Mouse (Mus musculus) liver, embryonic 13.5 days (tissue): ENCODE measurements around the gene Srebf1. TPM values are rescaled to one million over a fixed set of nuclear protein-coding genes. Genes with fewer than 3 reads are reported as not detected.
A peak's percentile ranks its signal among the peaks of the same experiment; 100 is the strongest.

ENCODE experiments used
- ATAC-seq: fragments of 200-750 bp; cut with Nextera tagmentation; 2 replicates; pipeline ENCODE4 v1.8.0; 2017; ENCODE audit warnings: low read depth, mild to moderate bottlenecking, moderate number of reproducible peaks, moderate library complexity
- DNase-seq: peaks from one replicate; pipeline ENCODE4 v3.0.0; 2022
- H3K27ac ChIP-seq: fragments of 300-500 bp; sonication (generic); 2 replicates; pipeline ENCODE4 v1.5.1; 2015; ENCODE audit warnings: moderate library complexity, mild to moderate bottlenecking, inconsistent platforms
- H3K27me3 ChIP-seq: fragments of 300-500 bp; sonication (generic); 2 replicates; pipeline ENCODE4 v1.6.1; 2015; ENCODE audit warnings: mild to moderate bottlenecking, inconsistent platforms
- H3K36me3 ChIP-seq: fragments of 300-500 bp; sonication (generic); 2 replicates; pipeline ENCODE4 v1.6.1; 2015; ENCODE audit warnings: mild to moderate bottlenecking, inconsistent platforms
- H3K4me1 ChIP-seq: fragments of 300-500 bp; sonication (generic); replicated peaks from 2 replicates; pipeline ENCODE4 v1.6.1; 2015; ENCODE audit warnings: inconsistent platforms
- H3K4me2 ChIP-seq: fragments of 300-500 bp; sonication (generic); 2 replicates; pipeline ENCODE4 v1.6.1; 2015; ENCODE audit warnings: inconsistent platforms, mild to moderate bottlenecking, moderate library complexity
- H3K4me3 ChIP-seq: fragments of 300-500 bp; sonication (generic); replicated peaks from 2 replicates; pipeline ENCODE4 v1.5.1; 2015; ENCODE audit warnings: mild to moderate bottlenecking, inconsistent platforms
- H3K9ac ChIP-seq: fragments of 300-500 bp; sonication (generic); 2 replicates; pipeline ENCODE4 v1.6.1; 2015; ENCODE audit warnings: mild to moderate bottlenecking, inconsistent platforms
- H3K9me3 ChIP-seq: fragments of 300-500 bp; sonication (generic); replicated peaks from 2 replicates; pipeline ENCODE4 v1.6.1; 2016; ENCODE audit warnings: inconsistent platforms
- WGBS: fragments of 180-500 bp; shearing (Covaris S2); methylation state at CpG from one replicate; pipeline ENCODE4 v1.1.7; 2015; ENCODE audit not compliant: insufficient replicate concordance; 5-methylcytosine and 5-hydroxymethylcytosine counted together
- polyA plus RNA-seq: library from polyadenylated mRNA; unstranded; fragments of >200 nt; fragmentation: Nextera tagmentation; extraction: Ambion mirVana; gene quantifications from 2 replicates; pipeline ENCODE4 v1.2.1, GENCODE M21; 2015

Gene Srebf1
- polyA plus RNA-seq, 1 experiment from 2014 or later, result 42.2 TPM

DNA sequence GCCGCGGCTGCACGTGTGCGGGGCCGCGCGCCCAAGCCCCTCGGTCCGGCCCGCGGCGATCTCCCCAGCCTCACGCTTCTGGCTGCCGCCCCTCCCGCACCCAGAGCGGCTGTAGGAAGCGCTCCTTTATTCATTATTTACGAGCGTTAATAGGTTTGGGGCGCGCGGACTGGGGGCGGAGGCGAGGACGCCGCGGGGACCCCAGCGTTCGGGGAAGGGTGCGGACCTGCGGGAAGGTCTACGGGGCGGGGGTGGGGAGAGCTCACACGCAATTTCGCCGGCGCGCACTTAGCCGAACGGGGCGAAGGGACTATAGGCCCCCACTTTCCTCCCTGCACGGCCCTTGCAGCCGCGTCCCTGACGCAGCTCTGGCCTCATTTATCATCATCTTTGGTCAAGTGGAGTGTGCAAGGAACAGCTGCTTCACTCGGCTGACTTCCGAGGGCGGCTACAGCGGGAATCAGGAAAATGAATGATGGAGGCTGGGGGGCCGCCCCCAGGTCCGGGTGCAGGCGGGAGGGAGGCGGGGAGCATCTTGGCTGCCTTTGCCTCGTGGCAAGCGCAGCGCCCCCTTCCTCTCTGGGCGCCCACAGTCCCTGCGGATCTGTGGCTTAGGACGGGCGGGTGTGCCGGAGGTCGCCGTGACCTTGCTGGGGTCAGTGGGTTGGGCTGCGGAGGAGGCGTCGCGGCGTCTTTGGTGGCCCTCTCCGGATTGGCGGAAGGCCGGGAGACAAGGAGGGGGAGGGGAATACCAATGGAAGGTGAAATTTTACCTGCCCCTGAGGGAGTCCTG lies 46.0 kb downstream of the Srebf1 start:
- Histone ChIP-seq H3K27ac (peak overlapping the region; percentile 75), H3K36me3 (peaks cover 6% of the 10 kb centered on the region; the same call in 1 of the 2 replicates)
- ATAC-seq, result peak; percentile 58

DNA sequence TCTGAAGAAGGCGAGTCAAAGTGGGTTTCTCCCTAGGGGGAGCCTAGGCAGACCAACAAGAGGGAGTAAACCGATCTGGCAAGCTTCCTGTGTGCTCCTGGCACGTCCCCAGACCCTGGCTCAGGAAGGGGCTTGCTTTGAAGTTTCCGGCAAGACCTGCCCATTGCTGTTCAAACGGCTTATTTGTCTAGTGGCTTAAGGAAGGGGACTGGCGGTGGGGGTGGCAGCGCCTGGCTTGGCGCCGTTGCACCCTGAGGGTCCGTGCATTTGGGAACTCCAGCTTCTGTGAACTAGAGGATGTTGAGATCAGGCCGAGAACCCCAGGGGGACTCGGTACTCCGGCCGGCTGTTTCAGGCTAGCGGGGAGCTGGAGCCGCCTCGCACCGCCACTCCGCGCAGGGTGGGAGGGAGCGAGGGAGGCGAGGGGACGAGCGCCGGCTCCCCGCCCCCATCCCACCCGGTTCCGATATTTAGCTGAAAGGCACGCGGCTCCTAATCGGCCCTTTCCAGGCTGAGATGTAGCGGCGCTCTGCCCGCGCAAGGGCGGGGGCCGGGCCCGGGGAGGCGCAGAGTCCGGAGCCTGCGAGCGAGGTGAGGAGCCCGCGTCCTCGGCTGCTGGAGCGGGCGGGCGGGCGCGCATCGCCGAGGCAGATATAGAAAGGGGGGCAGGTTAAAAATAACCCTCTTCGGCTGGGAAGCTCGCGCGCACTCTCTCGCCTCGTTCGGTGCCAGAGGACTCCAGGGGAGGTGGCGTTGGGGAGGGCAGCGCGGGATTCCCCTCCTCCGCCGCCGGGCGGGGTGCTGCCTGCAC lies 46.8 kb downstream of the Srebf1 start:
- WGBS, result 0% methylated on average over 65 of the region's 66 CpGs
- Histone ChIP-seq H3K36me3 (peaks cover 6% of the 10 kb centered on the region; the same call in 1 of the 2 replicates), H3K4me1 (peaks cover 88% of the 10 kb centered on the region), H3K4me2 (peak overlapping the region; percentile 100), H3K9ac (peak overlapping the region; percentile 83), H3K27me3 (0 out of 2 replicates have a peak, but pooled peaks cover 4% of the 10 kb centered on the region), H3K4me3 (peak overlapping the region; percentile 74), H3K27ac (peak overlapping the region; percentile 75), H3K9me3 (no peaks in the 10 kb centered on the region)
- ATAC-seq, result peak; percentile 87
- DNase-seq, result peak; percentile 68

More for the DNA sequence above, 46.0 kb downstream of the Srebf1 start:
- WGBS, result under 1% methylated on average over 71 of the region's 71 CpGs
- Histone ChIP-seq H3K4me3 (peak overlapping the region; percentile 74), H3K4me2 (peak overlapping the region; percentile 100), H3K27me3 (0 out of 2 replicates have a peak, but pooled peaks cover 4% of the 10 kb centered on the region), H3K9ac (peak overlapping the region; percentile 83), H3K4me1 (peaks cover 94% of the 10 kb centered on the region), H3K9me3 (no peaks in the 10 kb centered on the region)
- peak; percentile 58 for DNase-seq

DNA sequence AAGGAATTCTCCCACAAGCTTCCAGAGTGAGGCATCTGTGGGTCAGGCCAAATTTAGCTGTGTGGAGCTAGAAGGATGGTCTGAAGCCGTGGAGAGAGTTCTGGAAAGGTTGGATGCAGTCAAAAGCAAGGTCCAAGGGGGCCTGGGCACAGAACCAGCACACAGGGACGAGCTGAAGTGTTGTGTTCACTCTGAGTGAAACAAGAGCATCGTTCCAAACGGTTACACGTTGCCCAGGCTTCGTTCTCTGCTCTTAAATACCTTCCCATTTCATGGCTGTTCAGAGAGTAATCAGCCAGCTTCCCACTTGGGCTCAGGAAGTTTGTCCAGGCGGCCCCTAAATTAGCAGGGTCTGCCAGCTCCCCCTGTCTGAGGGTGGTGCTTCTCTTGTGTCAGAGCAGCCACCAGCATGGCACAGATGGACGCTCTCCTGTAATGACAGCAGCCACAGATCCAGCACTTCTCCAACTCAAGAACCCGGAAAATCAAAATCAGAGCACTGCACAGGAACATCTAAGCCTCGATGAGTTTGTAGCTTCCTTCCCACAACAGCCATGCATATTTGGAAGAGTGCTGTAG lies 48.7 kb downstream of the Srebf1 start:
- H3K4me2 ChIP-seq, result no peak overlapping the region
- H3K27ac ChIP-seq, result no peak overlapping the region
- H3K4me3 ChIP-seq, result no peak overlapping the region
- H3K4me1 ChIP-seq, result peaks cover 74% of the 10 kb centered on the region
- H3K27me3 ChIP-seq, result 0 out of 2 replicates have a peak, but pooled peaks cover 4% of the 10 kb centered on the region
- DNase-seq, result no peak
- no peak for ATAC-seq
- peaks cover 8% of the 10 kb centered on the region for H3K36me3 ChIP-seq
- H3K9me3 ChIP-seq, result no peaks in the 10 kb centered on the region
- WGBS, result 71% methylated on average over 10 of the region's 10 CpGs
- H3K9ac ChIP-seq, result no peak overlapping the region

DNA sequence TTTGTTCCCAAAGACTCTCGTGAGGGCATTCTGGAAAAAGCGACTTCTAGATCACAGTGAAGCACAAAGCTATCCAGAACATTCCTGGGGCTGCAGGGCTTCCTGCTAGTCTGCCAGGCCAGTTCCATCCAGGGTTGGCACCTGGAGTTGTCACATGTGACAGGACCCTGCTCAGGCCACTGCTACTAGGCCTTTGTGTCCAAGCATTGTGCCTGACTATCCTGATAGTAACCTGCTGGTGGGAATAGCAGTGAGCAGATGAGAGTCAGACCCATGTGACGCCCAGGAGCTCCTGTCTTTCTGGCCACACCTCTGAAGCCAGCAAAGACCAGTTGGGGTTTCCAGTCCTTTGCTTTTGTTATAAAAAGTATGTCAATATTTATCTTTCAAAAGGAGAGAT lies 50.3 kb downstream of the Srebf1 start:
- H3K36me3 ChIP-seq, result peaks cover 8% of the 10 kb centered on the region
- ATAC-seq, result no peak
- H3K9ac ChIP-seq, result no peak overlapping the region
- H3K27me3 ChIP-seq, result 0 out of 2 replicates have a peak, but pooled peaks cover 4% of the 10 kb centered on the region
- H3K9me3 ChIP-seq, result no peaks in the 10 kb centered on the region
- DNase-seq, result no peak
- no peak overlapping the region for H3K4me3 ChIP-seq
- H3K4me1 ChIP-seq, result peaks cover 66% of the 10 kb centered on the region
- no peak overlapping the region for H3K4me2 ChIP-seq
- no peak overlapping the region for H3K27ac ChIP-seq
- WGBS, result 75% methylated on average over 3 of the region's 3 CpGs

DNA sequence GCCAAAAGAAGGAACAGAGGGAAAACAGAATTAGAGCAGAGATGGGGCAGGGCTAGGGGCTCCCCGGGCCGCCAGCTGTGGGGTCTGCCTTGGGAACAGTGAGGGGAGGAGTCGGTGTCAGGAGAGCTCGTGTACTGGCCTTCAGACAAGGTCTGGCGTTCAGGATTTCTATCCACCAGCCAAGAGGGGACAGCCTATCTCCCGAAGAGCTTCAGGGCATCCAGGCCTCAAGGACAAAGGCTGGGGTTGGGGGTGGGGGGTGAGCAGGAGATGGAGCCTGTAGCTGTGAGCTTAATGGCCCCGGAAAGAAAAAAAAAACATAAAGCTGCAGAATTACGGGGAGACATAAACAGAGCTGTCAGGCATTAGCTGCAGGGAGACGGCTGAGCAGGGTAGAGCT lies 53.6 kb downstream of the Srebf1 start:
- Histone ChIP-seq H3K27me3 (no peaks in the 10 kb centered on the region), H3K9ac (no peak overlapping the region), H3K9me3 (no peaks in the 10 kb centered on the region), H3K27ac (no peak overlapping the region), H3K4me2 (no peak overlapping the region), H3K4me1 (peaks cover 47% of the 10 kb centered on the region), H3K36me3 (peaks cover 11% of the 10 kb centered on the region), H3K4me3 (no peak overlapping the region)
- ATAC-seq (no peak), DNase-seq (no peak)
- 68% methylated on average over 9 of the region's 9 CpGs for WGBS

DNA sequence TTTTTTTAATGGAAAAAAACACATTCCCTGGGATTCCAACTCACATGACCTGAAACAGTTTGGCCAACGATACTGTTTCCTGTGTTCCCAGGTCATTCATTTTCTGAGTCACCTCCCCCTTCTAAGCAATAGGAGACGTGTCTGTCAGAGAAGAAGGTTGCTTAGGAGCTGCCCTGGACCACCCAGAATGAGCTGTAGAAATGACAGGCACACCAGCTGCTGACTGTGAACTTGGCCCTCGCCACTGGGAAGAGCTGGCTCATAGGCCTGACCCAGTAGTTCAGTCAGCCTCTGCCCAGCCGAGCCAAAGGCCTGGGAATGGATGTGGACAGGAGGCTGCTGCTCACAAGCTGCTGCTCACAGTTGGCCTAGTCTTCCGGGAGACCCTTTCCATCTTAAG lies 57.3 kb downstream of the Srebf1 start:
- H3K9me3 ChIP-seq, result no peaks in the 10 kb centered on the region
- H3K36me3 ChIP-seq, result peaks cover 17% of the 10 kb centered on the region
- no peak overlapping the region for H3K4me2 ChIP-seq
- H3K4me1 ChIP-seq, result peaks cover 58% of the 10 kb centered on the region
- no peak overlapping the region for H3K9ac ChIP-seq
- no peaks in the 10 kb centered on the region for H3K27me3 ChIP-seq
- WGBS, result 77% methylated on average over 5 of the region's 5 CpGs
- no peak overlapping the region for H3K4me3 ChIP-seq
- no peak overlapping the region for H3K27ac ChIP-seq
- no peak for DNase-seq
- ATAC-seq, result no peak

DNA sequence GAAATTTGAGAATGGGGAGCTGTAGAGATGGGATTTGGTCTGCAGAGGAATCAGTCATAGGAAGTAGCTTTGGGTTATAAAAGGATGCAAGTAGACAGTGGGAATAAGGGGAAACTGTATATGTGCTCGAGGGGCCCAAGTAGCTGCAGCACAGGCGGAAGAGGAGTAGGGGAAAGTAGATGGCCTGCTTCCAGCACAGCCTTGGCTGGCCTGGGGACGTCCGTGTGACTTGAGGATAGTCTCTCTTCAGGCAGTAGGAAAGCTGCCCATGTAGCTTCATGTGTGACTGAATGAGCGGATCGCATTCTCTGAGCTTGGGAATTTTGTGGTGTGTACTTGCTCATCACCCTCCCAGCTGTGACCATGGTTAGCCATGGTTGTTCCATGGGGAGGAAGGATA lies 57.9 kb downstream of the Srebf1 start:
- 69% methylated on average over 6 of the region's 6 CpGs for WGBS
- Histone ChIP-seq H3K4me1 (peaks cover 65% of the 10 kb centered on the region), H3K9ac (no peak overlapping the region), H3K27ac (no peak overlapping the region; the same call in 1 of the 2 replicates), H3K4me3 (no peak overlapping the region), H3K4me2 (no peak overlapping the region), H3K36me3 (peaks cover 11% of the 10 kb centered on the region; the same call in 1 of the 2 replicates), H3K9me3 (no peaks in the 10 kb centered on the region), H3K27me3 (no peaks in the 10 kb centered on the region)
- ATAC-seq (no peak), DNase-seq (no peak)

DNA sequence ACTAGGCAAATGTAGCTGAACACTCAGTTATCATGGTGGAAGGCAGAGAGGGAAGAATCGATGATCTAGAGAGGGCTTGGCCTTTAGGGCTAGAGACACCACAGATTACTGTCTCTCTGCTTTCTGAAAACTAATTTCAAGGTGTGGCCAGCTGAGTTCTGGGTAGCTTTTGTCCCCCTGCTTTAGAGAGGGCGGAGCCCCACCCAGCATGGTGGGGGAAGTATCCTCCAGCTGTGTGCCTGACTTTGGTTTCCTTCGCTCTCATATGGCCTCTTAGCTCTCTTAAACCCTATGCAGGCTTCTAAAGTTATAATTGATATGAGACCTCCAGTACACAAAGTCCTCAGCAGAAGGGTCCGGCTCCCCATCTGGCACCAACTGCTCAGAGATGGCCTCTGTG lies 59.0 kb downstream of the Srebf1 start:
- Histone ChIP-seq H3K4me3 (no peak overlapping the region), H3K4me2 (no peak overlapping the region), H3K9me3 (no peaks in the 10 kb centered on the region), H3K9ac (no peak overlapping the region), H3K4me1 (peaks cover 70% of the 10 kb centered on the region), H3K36me3 (peaks cover 9% of the 10 kb centered on the region; the same call in 1 of the 2 replicates), H3K27ac (no peak overlapping the region), H3K27me3 (no peaks in the 10 kb centered on the region)
- 73% methylated on average over 4 of the region's 4 CpGs for WGBS
- DNase-seq (no peak), ATAC-seq (no peak)

DNA sequence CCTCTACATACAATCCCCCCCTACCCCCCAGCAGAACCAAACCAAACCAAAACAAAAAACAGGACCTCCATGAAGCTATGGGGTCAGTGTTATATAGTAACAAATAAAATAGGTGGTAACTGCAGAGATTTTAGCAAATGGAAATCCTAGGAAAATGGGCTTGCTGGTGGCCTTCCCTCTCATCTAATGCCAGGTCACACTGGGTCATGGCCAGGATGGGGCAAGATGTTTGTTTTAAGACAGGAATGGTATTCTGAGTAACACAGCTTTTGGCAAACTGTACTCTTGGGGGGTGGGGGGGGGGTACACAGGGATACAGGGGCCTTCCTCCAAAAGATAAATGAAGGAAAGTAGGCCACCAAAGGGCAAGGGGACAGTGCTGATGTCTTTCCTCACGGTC lies 59.8 kb downstream of the Srebf1 start:
- Histone ChIP-seq H3K9me3 (no peaks in the 10 kb centered on the region), H3K27me3 (no peaks in the 10 kb centered on the region), H3K36me3 (peaks cover 9% of the 10 kb centered on the region; the same call in 1 of the 2 replicates), H3K4me3 (no peak overlapping the region), H3K4me1 (peaks cover 76% of the 10 kb centered on the region), H3K4me2 (no peak overlapping the region), H3K27ac (no peak overlapping the region), H3K9ac (no peak overlapping the region)
- ATAC-seq, result no peak
- no peak for DNase-seq
- 83% methylated on average over 1 of the region's 1 CpGs for WGBS

DNA sequence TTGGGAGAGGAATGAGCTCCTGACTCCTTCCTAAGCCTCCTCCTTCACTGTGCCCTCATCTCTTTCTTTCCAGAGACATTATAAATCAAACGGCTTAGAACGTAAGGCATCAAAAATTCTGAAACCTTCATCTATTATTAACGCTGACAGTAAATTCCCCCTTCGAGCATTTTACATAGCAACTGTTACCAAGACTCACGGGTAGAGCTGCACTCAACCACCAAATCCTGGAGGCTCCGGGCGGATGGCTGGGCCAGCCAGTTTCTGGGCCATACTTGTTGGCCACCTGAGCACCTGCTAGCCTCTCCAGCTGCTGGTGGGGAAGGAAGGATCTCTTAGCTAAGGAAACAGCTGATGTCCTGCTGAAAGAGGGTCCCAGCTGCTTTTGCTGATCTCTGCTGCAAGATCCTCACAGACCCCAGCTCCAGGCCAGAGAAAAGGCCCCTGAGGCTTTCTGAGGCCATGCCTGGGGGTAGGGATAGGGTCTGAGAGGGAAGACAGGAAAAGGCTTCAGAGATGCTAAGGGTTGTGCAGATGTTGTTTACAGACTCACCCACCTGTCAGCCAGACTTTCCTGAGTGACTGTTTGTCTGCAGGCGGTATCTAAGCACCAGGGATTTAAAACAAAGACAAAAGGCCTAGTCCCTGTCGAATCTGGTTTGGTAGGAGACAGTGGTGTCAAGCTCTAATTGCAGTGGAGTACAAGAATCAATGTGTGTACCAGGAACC lies 61.1 kb downstream of the Srebf1 start:
- 81% methylated on average over 9 of the region's 9 CpGs for WGBS
- DNase-seq, result no peak
- peaks cover 9% of the 10 kb centered on the region; the same call in 1 of the 2 replicates for H3K36me3 ChIP-seq
- ATAC-seq, result no peak
- no peak overlapping the region for H3K4me3 ChIP-seq
- no peak overlapping the region for H3K4me2 ChIP-seq
- peak overlapping the region; percentile 40; the same call in 1 of the 2 replicates for H3K9ac ChIP-seq
- peaks cover 76% of the 10 kb centered on the region for H3K4me1 ChIP-seq
- no peaks in the 10 kb centered on the region for H3K9me3 ChIP-seq
- H3K27me3 ChIP-seq, result no peaks in the 10 kb centered on the region
- 0 out of 2 replicates have a peak overlapping the region, but pooled peaks have one; percentile 9 for H3K27ac ChIP-seq
